Mouse (Mus musculus) liver, adult 2 months (tissue): ENCODE results near the gene Dhx57. TPM values are rescaled to one million over a fixed set of nuclear protein-coding genes. Genes with fewer than 3 reads are reported as not detected.
"Not testable (repeated sequence)": the region's sequence is repeated elsewhere in the genome, so short reads cannot be mapped to it uniquely, and the experiment has no call there.

Experiments used
- DNase-seq: peaks from one replicate; pipeline ENCODE4 v3.0.0-alpha.2; 2011; ENCODE audit warnings: low read depth, low spot score; ENCODE audit errors: extremely low read depth
- H3K27ac ChIP-seq: fragments of 200-500 bp; replicated peaks from 2 replicates; pipeline ENCODE4 v1.5.1; 2012; ENCODE audit warnings: low read depth, mild to moderate bottlenecking, control low read depth, inconsistent platforms, low read length; ENCODE audit not compliant: insufficient read depth
- H3K27me3 ChIP-seq: fragments of 200-500 bp; 2 replicates; pipeline ENCODE4 v1.6.1; 2012; ENCODE audit warnings: mild to moderate bottlenecking, moderate library complexity, low read length, inconsistent platforms; ENCODE audit not compliant: control insufficient read depth, insufficient read depth
- H3K36me3 ChIP-seq: fragments of 200-500 bp; 2 replicates; pipeline ENCODE4 v1.6.1; 2012; ENCODE audit warnings: low read length, inconsistent platforms; ENCODE audit not compliant: control insufficient read depth, insufficient read depth
- H3K4me1 ChIP-seq: fragments of 200-500 bp; 2 replicates; pipeline ENCODE4 v1.6.1; 2011; ENCODE audit warnings: low read length; ENCODE audit not compliant: control insufficient read depth, insufficient read depth
- H3K4me3 ChIP-seq: fragments of 200-500 bp; 2 replicates; pipeline ENCODE4 v1.5.1; 2011; ENCODE audit warnings: low read depth, mild to moderate bottlenecking, control low read depth, low read length, moderate library complexity; ENCODE audit not compliant: insufficient read depth
- H3K79me2 ChIP-seq: fragments of 200-500 bp; 2 replicates; pipeline ENCODE4 v1.6.1; 2012; ENCODE audit warnings: inconsistent platforms, mild to moderate bottlenecking, low read length, moderate library complexity; ENCODE audit not compliant: control insufficient read depth, insufficient read depth
- H3K9ac ChIP-seq: fragments of 200-500 bp; 2 replicates; pipeline ENCODE4 v1.6.1; 2012; ENCODE audit warnings: low read depth, mild to moderate bottlenecking, control low read depth, inconsistent platforms, low read length
- CTCF ChIP-seq: fragments of 200-500 bp; IDR thresholded peaks from 2 replicates; pipeline ENCODE4 v1.5.1; 2011; ENCODE audit warnings: low read depth, low read length, control low read depth
- POLR2A ChIP-seq: fragments of 200-500 bp; IDR thresholded peaks from 2 replicates; pipeline ENCODE4 v1.6.1; 2011; ENCODE audit warnings: low read length, control low read depth; ENCODE audit not compliant: insufficient read depth; ENCODE audit errors: extremely low read depth
- WGBS: fragments of 180-500 bp; shearing (Covaris S2); methylation state at CpG from one replicate; pipeline ENCODE4 v1.1.7; 2018; 5-methylcytosine and 5-hydroxymethylcytosine counted together
- polyA plus RNA-seq: library from polyadenylated mRNA; depleted of rRNA; stranded (reverse); fragments of >200 nt; gene quantifications from 2 replicates; pipeline ENCODE4 v1.2.3, GENCODE M21; 2012
- total RNA-seq: library from RNA; depleted of rRNA; stranded (reverse); fragments of >200 nt; gene quantifications from 2 replicates; pipeline ENCODE4 v1.2.3, GENCODE M21; 2014

The Dhx57 gene
- total and polyA plus RNA-seq, 2 experiments: 3.7 to 9.3 TPM

- H3K9ac ChIP-seq: no peak overlapping the region
- DNase-seq: no peak
- H3K27ac ChIP-seq: no peak overlapping the region
- H3K27me3 ChIP-seq: no peaks in the 10 kb centered on the region
- H3K4me1 ChIP-seq: no peaks in the 10 kb centered on the region
- H3K79me2 ChIP-seq: no peaks in the 10 kb centered on the region
- no peak for TF ChIP-seq POLR2A
- TF ChIP-seq CTCF: no peak
- peaks cover 6% of the 10 kb centered on the region; the same call in 1 of the 2 replicates for H3K36me3 ChIP-seq
- no peak overlapping the region for H3K4me3 ChIP-seq
- 63% methylated on average over 7 of the region's 7 CpGs for WGBS
Measured at GRCm38 (mm10) chr17:80234376-80234775, 55.9 kb downstream of the Dhx57 start.

- no peak overlapping the region for H3K9ac ChIP-seq
- 94% methylated on average over 5 of the region's 5 CpGs for WGBS
- H3K36me3 ChIP-seq: peaks cover 4% of the 10 kb centered on the region; the same call in 1 of the 2 replicates
- no peaks in the 10 kb centered on the region for H3K79me2 ChIP-seq
- no peak overlapping the region for H3K27ac ChIP-seq
- H3K4me3 ChIP-seq: no peak overlapping the region
- H3K4me1 ChIP-seq: no peaks in the 10 kb centered on the region
- no peak for DNase-seq
- H3K27me3 ChIP-seq: no peaks in the 10 kb centered on the region
- no peak for TF ChIP-seq CTCF
- no peak for TF ChIP-seq POLR2A
Measured at GRCm38 (mm10) chr17:80233844-80234243, 56.4 kb downstream of the Dhx57 start.

DNA sequence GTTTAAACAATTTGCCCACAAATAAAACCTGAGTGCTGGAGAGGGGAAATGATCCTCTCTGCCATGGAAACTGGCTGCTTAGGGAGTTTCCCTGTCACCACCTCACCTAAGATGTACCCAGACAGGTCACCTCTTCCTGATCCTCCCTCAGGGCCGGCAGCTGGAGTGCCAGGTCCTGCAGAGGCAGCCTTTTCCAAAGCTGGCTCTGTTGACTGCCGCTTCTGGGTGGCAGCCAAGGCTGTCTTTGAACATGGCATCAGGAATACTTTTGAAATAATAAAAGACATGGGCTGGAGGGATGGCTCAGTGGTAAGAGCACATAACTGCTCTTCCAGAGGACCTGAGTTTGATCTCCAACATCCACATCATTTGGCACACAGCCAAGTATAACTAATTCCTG lies 60.9 kb downstream of the Dhx57 start:
- DNase-seq: peak; percentile 9
- Histone ChIP-seq H3K27ac (no peak overlapping the region), H3K4me1 (0 out of 2 replicates have a peak, but pooled peaks cover 4% of the 10 kb centered on the region), H3K4me3 (no peak overlapping the region), H3K27me3 (no peaks in the 10 kb centered on the region), H3K79me2 (no peaks in the 10 kb centered on the region), H3K36me3 (no peaks in the 10 kb centered on the region), H3K9ac (no peak overlapping the region)
- TF ChIP-seq CTCF (no peak), POLR2A (no peak)
- WGBS: 29% methylated on average over 2 of the region's 2 CpGs

DNA sequence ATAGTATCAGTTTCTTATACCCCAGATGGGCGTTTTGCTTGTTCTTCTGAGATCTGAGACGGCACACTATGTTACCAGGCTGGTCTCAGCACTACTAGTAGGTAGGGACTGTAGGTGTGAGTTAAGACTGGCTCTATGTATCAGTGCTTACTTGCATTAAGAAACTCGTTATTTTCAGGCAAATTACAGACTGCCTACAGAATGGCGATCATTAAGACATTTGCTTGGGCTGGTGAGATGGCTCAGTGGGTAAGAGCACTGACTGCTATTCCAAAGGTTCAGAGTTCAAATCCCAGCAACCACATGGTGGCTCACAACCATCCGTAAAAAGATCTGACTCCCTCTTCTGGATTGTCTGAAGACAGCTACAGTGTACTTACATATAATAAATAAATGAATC lies 65.1 kb downstream of the Dhx57 start:
- 36% methylated on average over 5 of the region's 5 CpGs for WGBS
- H3K4me3 ChIP-seq: not testable (repeated sequence)

GRCm38 (mm10) chr17:80224326-80225116 lies 65.8 kb downstream of the Dhx57 start, which contains the start of gene Gemin6:
Gemin6 (plus strand) TSS chr17:80224441.
- DNase-seq: peak; percentile 89
- Histone ChIP-seq H3K27me3 (no peaks in the 10 kb centered on the region), H3K4me1 (peaks cover 6% of the 10 kb centered on the region; the same call in 1 of the 2 replicates), H3K79me2 (no peaks in the 10 kb centered on the region), H3K36me3 (no peaks in the 10 kb centered on the region), H3K27ac (no peak within 1 kb of the TSS), H3K4me3 (peak within 1 kb of the TSS; percentile 45), H3K9ac (peak within 1 kb of the TSS; percentile 61)
- WGBS: under 1% methylated on average over 33 of the region's 33 CpGs
- TF ChIP-seq POLR2A (no peak), CTCF (no peak)

More for the DNA sequence above, 65.1 kb downstream of the Dhx57 start:
- DNase-seq, H3K27ac ChIP-seq, H3K4me1 ChIP-seq, H3K79me2 ChIP-seq, H3K36me3 ChIP-seq, H3K27me3 ChIP-seq, H3K9ac ChIP-seq: not testable (repeated sequence)

- no peak for TF ChIP-seq POLR2A
- TF ChIP-seq CTCF: no peak
- Histone ChIP-seq H3K27me3 (no peaks in the 10 kb centered on the region), H3K27ac (no peak overlapping the region), H3K9ac (peak overlapping the region; percentile 37; the same call in 1 of the 2 replicates), H3K4me3 (peak overlapping the region; percentile 45), H3K36me3 (no peaks in the 10 kb centered on the region), H3K79me2 (no peaks in the 10 kb centered on the region), H3K4me1 (peaks cover 6% of the 10 kb centered on the region; the same call in 1 of the 2 replicates)
- 3% methylated on average over 9 of the region's 9 CpGs for WGBS
- DNase-seq: peak; percentile 15
Measured at GRCm38 (mm10) chr17:80223829-80224228, 66.4 kb downstream of the Dhx57 start.
